Mouse (Mus musculus): ENCODE measurements at regions not wholly inside any gene's neighbourhood (a gene's known extent, or its start where the extent isn't known, plus 50 kb on each side); places are given as distances from the start of the nearest gene placed in this dataset.

GRCm38 (mm10) chr5:90052516-90052915 is 169.4 kb upstream of the Adamts3 start:
- TF ChIP-seq CTCF (IDR thresholded peaks at IDR 0.05; ENCODE audit: borderline replicate concordance, insufficient read depth, low read length) (no peak), POLR2A (IDR thresholded peaks at IDR 0.05; ENCODE audit: low read depth, low read length) (no peak)

Data from embryonic fibroblast, embryonic 13.5 days (primary cell).